Mouse (Mus musculus): Measurements from ENCODE around the gene Rfpl4b. TPM values are rescaled to one million over a fixed set of nuclear protein-coding genes. Genes with fewer than 3 reads are reported as not detected.
"Not testable (repeated sequence)": the region's sequence is repeated elsewhere in the genome, so short reads cannot be mapped to it uniquely, and the experiment has no call there.

Rfpl4b gene
- not detected in 2 replicates for polyA plus RNA-seq (2015; fragmentation: Nextera tagmentation; extraction: Ambion mirVana)

- no peaks in the 10 kb centered on the region for H3K4me1 ChIP-seq
- H3K27me3 ChIP-seq: no peaks in the 10 kb centered on the region
- WGBS: 90% methylated on average over 3 of the region's 3 CpGs
- no peaks in the 10 kb centered on the region for H3K36me3 ChIP-seq (ENCODE audit: poor library complexity, severe bottlenecking)
- H3K4me3 ChIP-seq: no peak within 1 kb of the TSS
- no peak within 1 kb of the TSS for H3K9ac ChIP-seq
- H3K9me3 ChIP-seq (replicated peaks): peaks cover 15% of the 10 kb centered on the region
- H3K4me2 ChIP-seq: no peak within 1 kb of the TSS
- H3K27ac ChIP-seq: no peak within 1 kb of the TSS
- ATAC-seq: no peak
Observed at GRCm38 (mm10) chr10:38821679-38822078, at the start of gene Rfpl4b. Rfpl4b (minus strand) TSS chr10:38821779.

GRCm38 (mm10) chr10:38855186-38855585 is 33.6 kb upstream of the Rfpl4b start:
- Histone ChIP-seq H3K9me3 (replicated peaks) (no peaks in the 10 kb centered on the region), H3K27ac (no peak overlapping the region), H3K4me3 (no peak overlapping the region), H3K36me3 (ENCODE audit: poor library complexity, severe bottlenecking) (no peaks in the 10 kb centered on the region), H3K4me1 (no peaks in the 10 kb centered on the region), H3K9ac (no peak overlapping the region), H3K27me3 (no peaks in the 10 kb centered on the region), H3K4me2 (no peak overlapping the region)
- WGBS: 57% methylated on average over 2 of the region's 2 CpGs
- no peak for ATAC-seq

- not testable (repeated sequence) for H3K9me3 ChIP-seq (replicated peaks); H3K4me1 ChIP-seq; H3K4me3 ChIP-seq; H3K27me3 ChIP-seq; H3K36me3 ChIP-seq (ENCODE audit: poor library complexity, severe bottlenecking); ATAC-seq; H3K9ac ChIP-seq; H3K27ac ChIP-seq; H3K4me2 ChIP-seq
- 40% methylated on average over 5 of the region's 5 CpGs for WGBS
Observed at GRCm38 (mm10) chr10:38850006-38850405, 28.4 kb upstream of the Rfpl4b start.

GRCm38 (mm10) chr10:38848884-38849499 is 27.4 kb upstream of the Rfpl4b start:
- H3K36me3 ChIP-seq (ENCODE audit: poor library complexity, severe bottlenecking): no peaks in the 10 kb centered on the region
- H3K9ac ChIP-seq: no peak overlapping the region
- H3K4me1 ChIP-seq: no peaks in the 10 kb centered on the region
- no peaks in the 10 kb centered on the region for H3K9me3 ChIP-seq (replicated peaks)
- H3K4me2 ChIP-seq: no peak overlapping the region
- WGBS: 16% methylated on average over 8 of the region's 8 CpGs
- no peaks in the 10 kb centered on the region for H3K27me3 ChIP-seq
- ATAC-seq: peak; percentile 75
- no peak overlapping the region for H3K4me3 ChIP-seq
- no peak overlapping the region for H3K27ac ChIP-seq

- Histone ChIP-seq H3K27ac (no peak overlapping the region), H3K4me3 (no peak overlapping the region), H3K4me1 (no peaks in the 10 kb centered on the region), H3K4me2 (no peak overlapping the region), H3K27me3 (no peaks in the 10 kb centered on the region), H3K9me3 (replicated peaks) (no peaks in the 10 kb centered on the region), H3K9ac (no peak overlapping the region), H3K36me3 (ENCODE audit: poor library complexity, severe bottlenecking) (no peaks in the 10 kb centered on the region)
- 83% methylated on average over 4 of the region's 4 CpGs for WGBS
- ATAC-seq: no peak
Observed at GRCm38 (mm10) chr10:38848231-38848630, 26.7 kb upstream of the Rfpl4b start.

GRCm38 (mm10) chr10:38823741-38824140 is 2.2 kb upstream of the Rfpl4b start:
- no peaks in the 10 kb centered on the region for H3K4me1 ChIP-seq
- H3K27me3 ChIP-seq: no peaks in the 10 kb centered on the region
- H3K27ac ChIP-seq: no peak overlapping the region
- ATAC-seq: no peak
- no peak overlapping the region for H3K4me2 ChIP-seq
- H3K9ac ChIP-seq: no peak overlapping the region
- no peak overlapping the region for H3K4me3 ChIP-seq
- WGBS: 60% methylated on average over 1 of the region's 1 CpGs
- H3K9me3 ChIP-seq (replicated peaks): peaks cover 23% of the 10 kb centered on the region
- no peaks in the 10 kb centered on the region for H3K36me3 ChIP-seq (ENCODE audit: poor library complexity, severe bottlenecking)

- Histone ChIP-seq H3K27ac (no peak overlapping the region), H3K9ac (no peak overlapping the region), H3K4me1 (no peaks in the 10 kb centered on the region), H3K4me2 (no peak overlapping the region), H3K9me3 (replicated peaks) (no peaks in the 10 kb centered on the region), H3K4me3 (no peak overlapping the region), H3K36me3 (ENCODE audit: poor library complexity, severe bottlenecking) (no peaks in the 10 kb centered on the region), H3K27me3 (no peaks in the 10 kb centered on the region)
- WGBS: 89% methylated on average over 2 of the region's 2 CpGs
- no peak for ATAC-seq
Observed at GRCm38 (mm10) chr10:38806056-38806455, 15.5 kb downstream of the Rfpl4b start.

GRCm38 (mm10) chr10:38804047-38804446 is 17.5 kb downstream of the Rfpl4b start:
- Histone ChIP-seq H3K4me3 (no peak overlapping the region), H3K4me2 (no peak overlapping the region), H3K4me1 (no peaks in the 10 kb centered on the region), H3K27me3 (no peaks in the 10 kb centered on the region), H3K9me3 (replicated peaks) (no peaks in the 10 kb centered on the region), H3K27ac (no peak overlapping the region), H3K9ac (no peak overlapping the region), H3K36me3 (ENCODE audit: poor library complexity, severe bottlenecking) (no peaks in the 10 kb centered on the region)
- no peak for ATAC-seq
- 94% methylated on average over 8 of the region's 8 CpGs for WGBS

- Histone ChIP-seq H3K27me3 (no peaks in the 10 kb centered on the region), H3K27ac (no peak overlapping the region), H3K9me3 (replicated peaks) (no peaks in the 10 kb centered on the region), H3K4me1 (no peaks in the 10 kb centered on the region), H3K4me2 (no peak overlapping the region), H3K9ac (no peak overlapping the region), H3K4me3 (no peak overlapping the region), H3K36me3 (ENCODE audit: poor library complexity, severe bottlenecking) (no peaks in the 10 kb centered on the region)
- WGBS: 94% methylated on average over 7 of the region's 7 CpGs
- ATAC-seq: no peak
Observed at GRCm38 (mm10) chr10:38803304-38803703, 18.3 kb downstream of the Rfpl4b start.

GRCm38 (mm10) chr10:38788612-38789011 is 33.0 kb downstream of the Rfpl4b start:
- Histone ChIP-seq H3K9ac (no peak overlapping the region), H3K27me3 (no peaks in the 10 kb centered on the region), H3K9me3 (replicated peaks) (no peaks in the 10 kb centered on the region), H3K27ac (no peak overlapping the region), H3K4me3 (no peak overlapping the region), H3K4me2 (no peak overlapping the region), H3K36me3 (ENCODE audit: poor library complexity, severe bottlenecking) (no peaks in the 10 kb centered on the region), H3K4me1 (no peaks in the 10 kb centered on the region)
- WGBS: 82% methylated on average over 3 of the region's 3 CpGs
- no peak for ATAC-seq

Other genes starting within 250 kb of the Rfpl4b start
- 11.2 and 13.3 TPM in 2 replicates for gene Lama4, start 143.7 kb upstream of the Rfpl4b start, polyA plus RNA-seq (2015; fragmentation: Nextera tagmentation; extraction: Ambion mirVana)

All from forebrain, embryonic 13.5 days (tissue).